Mouse (Mus musculus): ENCODE measurements around the gene 2300002M23Rik. TPM values are rescaled to one million over a fixed set of nuclear protein-coding genes. Genes with fewer than 3 reads are reported as not detected.
A peak's percentile ranks its signal among the peaks of the same experiment; 100 is the strongest.

2300002M23Rik gene
- polyA plus RNA-seq, 1 experiment from 2014 or later: not detected

- 47% methylated on average over 15 of the region's 15 CpGs for WGBS
- Histone ChIP-seq H3K9me3 (replicated peaks; ENCODE audit: control insufficient read depth, low read length) (no peaks in the 10 kb centered on the region), H3K4me1 (ENCODE audit: control insufficient read depth, insufficient read depth, low read length) (no peaks in the 10 kb centered on the region), H3K27ac (replicated peaks; ENCODE audit: low read depth, low read length) (no peak overlapping the region), H3K36me3 (replicated peaks; ENCODE audit: control insufficient read depth, insufficient read depth, low read depth, low read length) (no peaks in the 10 kb centered on the region), H3K27me3 (ENCODE audit: control insufficient read depth, insufficient read depth, low read length) (no peaks in the 10 kb centered on the region), H3K4me3 (ENCODE audit: low read depth, low read length) (no peak overlapping the region), H3K9ac (replicated peaks; ENCODE audit: low read length) (no peak overlapping the region; the same call in 1 of the 2 replicates), H3K4me2 (ENCODE audit: low read depth, low read length) (no peak overlapping the region)
- DNase-seq (ENCODE audit: low spot score) (no peak), ATAC-seq (replicated peaks; ENCODE audit: insufficient number of reproducible peaks, low FRiP score, low TSS enrichment, low read depth) (no peak)
Measured at GRCm38 (mm10) chr17:35549437-35550142, 17.7 kb upstream of the 2300002M23Rik start.

- Histone ChIP-seq H3K4me3 (ENCODE audit: low read depth, low read length) (no peak overlapping the region), H3K4me1 (ENCODE audit: control insufficient read depth, insufficient read depth, low read length) (no peaks in the 10 kb centered on the region), H3K27ac (replicated peaks; ENCODE audit: low read depth, low read length) (no peak overlapping the region), H3K27me3 (ENCODE audit: control insufficient read depth, insufficient read depth, low read length) (no peaks in the 10 kb centered on the region), H3K36me3 (replicated peaks; ENCODE audit: control insufficient read depth, insufficient read depth, low read depth, low read length) (no peaks in the 10 kb centered on the region), H3K4me2 (ENCODE audit: low read depth, low read length) (no peak overlapping the region), H3K9me3 (replicated peaks; ENCODE audit: control insufficient read depth, low read length) (no peaks in the 10 kb centered on the region), H3K9ac (replicated peaks; ENCODE audit: low read length) (no peak overlapping the region)
- ATAC-seq (replicated peaks; ENCODE audit: insufficient number of reproducible peaks, low FRiP score, low TSS enrichment, low read depth): no peak
- DNase-seq (ENCODE audit: low spot score): no peak
- WGBS: 93% methylated on average over 4 of the region's 4 CpGs
Measured at GRCm38 (mm10) chr17:35550143-35550494, 17.1 kb upstream of the 2300002M23Rik start.

- Histone ChIP-seq H3K4me1 (ENCODE audit: control insufficient read depth, insufficient read depth, low read length) (no peaks in the 10 kb centered on the region), H3K9me3 (replicated peaks; ENCODE audit: control insufficient read depth, low read length) (no peaks in the 10 kb centered on the region), H3K36me3 (replicated peaks; ENCODE audit: control insufficient read depth, insufficient read depth, low read depth, low read length) (no peaks in the 10 kb centered on the region), H3K27me3 (ENCODE audit: control insufficient read depth, insufficient read depth, low read length) (no peaks in the 10 kb centered on the region), H3K4me3 (ENCODE audit: low read depth, low read length) (no peak overlapping the region), H3K27ac (replicated peaks; ENCODE audit: low read depth, low read length) (no peak overlapping the region), H3K9ac (replicated peaks; ENCODE audit: low read length) (no peak overlapping the region), H3K4me2 (ENCODE audit: low read depth, low read length) (no peak overlapping the region)
- DNase-seq (ENCODE audit: low spot score): no peak
- 44% methylated on average over 8 of the region's 8 CpGs for whole genome bisulfite sequencing
- no peak for ATAC-seq (replicated peaks; ENCODE audit: insufficient number of reproducible peaks, low FRiP score, low TSS enrichment, low read depth)
Measured at GRCm38 (mm10) chr17:35550871-35551270, 16.4 kb upstream of the 2300002M23Rik start.

GRCm38 (mm10) chr17:35551881-35552414 lies 15.3 kb upstream of the 2300002M23Rik start, which contains the start of gene Cdsn:
Gene Cdsn (plus strand): TSS chr17:35552128.
- Histone ChIP-seq H3K36me3 (replicated peaks; ENCODE audit: control insufficient read depth, insufficient read depth, low read depth, low read length) (no peaks in the 10 kb centered on the region), H3K27me3 (ENCODE audit: control insufficient read depth, insufficient read depth, low read length) (no peaks in the 10 kb centered on the region), H3K9me3 (replicated peaks; ENCODE audit: control insufficient read depth, low read length) (no peaks in the 10 kb centered on the region), H3K4me1 (ENCODE audit: control insufficient read depth, insufficient read depth, low read length) (no peaks in the 10 kb centered on the region), H3K4me2 (ENCODE audit: low read depth, low read length) (no peak within 1 kb of the TSS), H3K4me3 (ENCODE audit: low read depth, low read length) (no peak within 1 kb of the TSS), H3K27ac (replicated peaks; ENCODE audit: low read depth, low read length) (no peak within 1 kb of the TSS), H3K9ac (replicated peaks; ENCODE audit: low read length) (no peak within 1 kb of the TSS)
- DNase-seq (ENCODE audit: low spot score) (no peak), ATAC-seq (replicated peaks; ENCODE audit: insufficient number of reproducible peaks, low FRiP score, low TSS enrichment, low read depth) (no peak)
- WGBS: 73% methylated on average over 10 of the region's 10 CpGs

- no peak overlapping the region for H3K27ac ChIP-seq (replicated peaks; ENCODE audit: low read depth, low read length)
- H3K27me3 ChIP-seq (ENCODE audit: control insufficient read depth, insufficient read depth, low read length): no peaks in the 10 kb centered on the region
- 81% methylated on average over 5 of the region's 5 CpGs for WGBS
- no peak for DNase-seq (ENCODE audit: low spot score)
- H3K4me2 ChIP-seq (ENCODE audit: low read depth, low read length): no peak overlapping the region
- no peak overlapping the region for H3K9ac ChIP-seq (replicated peaks; ENCODE audit: low read length)
- no peaks in the 10 kb centered on the region for H3K36me3 ChIP-seq (replicated peaks; ENCODE audit: control insufficient read depth, insufficient read depth, low read depth, low read length)
- H3K4me1 ChIP-seq (ENCODE audit: control insufficient read depth, insufficient read depth, low read length): no peaks in the 10 kb centered on the region
- H3K4me3 ChIP-seq (ENCODE audit: low read depth, low read length): no peak overlapping the region
- H3K9me3 ChIP-seq (replicated peaks; ENCODE audit: control insufficient read depth, low read length): no peaks in the 10 kb centered on the region
- ATAC-seq (replicated peaks; ENCODE audit: insufficient number of reproducible peaks, low FRiP score, low TSS enrichment, low read depth): no peak
Measured at GRCm38 (mm10) chr17:35554321-35554720, 12.9 kb upstream of the 2300002M23Rik start.

- Histone ChIP-seq H3K4me3 (ENCODE audit: low read depth, low read length) (no peak overlapping the region), H3K4me1 (ENCODE audit: control insufficient read depth, insufficient read depth, low read length) (no peaks in the 10 kb centered on the region), H3K36me3 (replicated peaks; ENCODE audit: control insufficient read depth, insufficient read depth, low read depth, low read length) (no peaks in the 10 kb centered on the region), H3K27me3 (ENCODE audit: control insufficient read depth, insufficient read depth, low read length) (no peaks in the 10 kb centered on the region), H3K9ac (replicated peaks; ENCODE audit: low read length) (no peak overlapping the region), H3K9me3 (replicated peaks; ENCODE audit: control insufficient read depth, low read length) (no peaks in the 10 kb centered on the region), H3K4me2 (ENCODE audit: low read depth, low read length) (no peak overlapping the region), H3K27ac (replicated peaks; ENCODE audit: low read depth, low read length) (no peak overlapping the region)
- no peak for DNase-seq (ENCODE audit: low spot score)
- no peak for ATAC-seq (replicated peaks; ENCODE audit: insufficient number of reproducible peaks, low FRiP score, low TSS enrichment, low read depth)
- WGBS: 93% methylated on average over 18 of the region's 18 CpGs
Measured at GRCm38 (mm10) chr17:35554761-35555397, 12.4 kb upstream of the 2300002M23Rik start.

- ATAC-seq (replicated peaks; ENCODE audit: insufficient number of reproducible peaks, low FRiP score, low TSS enrichment, low read depth) (no peak), DNase-seq (ENCODE audit: low spot score) (no peak)
- 84% methylated on average over 13 of the region's 13 CpGs for WGBS
- Histone ChIP-seq H3K27ac (replicated peaks; ENCODE audit: low read depth, low read length) (no peak overlapping the region), H3K27me3 (ENCODE audit: control insufficient read depth, insufficient read depth, low read length) (no peaks in the 10 kb centered on the region), H3K4me1 (ENCODE audit: control insufficient read depth, insufficient read depth, low read length) (no peaks in the 10 kb centered on the region), H3K4me2 (ENCODE audit: low read depth, low read length) (no peak overlapping the region), H3K9me3 (replicated peaks; ENCODE audit: control insufficient read depth, low read length) (no peaks in the 10 kb centered on the region), H3K36me3 (replicated peaks; ENCODE audit: control insufficient read depth, insufficient read depth, low read depth, low read length) (no peaks in the 10 kb centered on the region), H3K9ac (replicated peaks; ENCODE audit: low read length) (no peak overlapping the region), H3K4me3 (ENCODE audit: low read depth, low read length) (no peak overlapping the region)
Measured at GRCm38 (mm10) chr17:35556186-35556765, 11.0 kb upstream of the 2300002M23Rik start.

GRCm38 (mm10) chr17:35556812-35557211 lies 10.4 kb upstream of the 2300002M23Rik start:
- H3K9me3 ChIP-seq (replicated peaks; ENCODE audit: control insufficient read depth, low read length): no peaks in the 10 kb centered on the region
- H3K4me2 ChIP-seq (ENCODE audit: low read depth, low read length): no peak overlapping the region
- H3K36me3 ChIP-seq (replicated peaks; ENCODE audit: control insufficient read depth, insufficient read depth, low read depth, low read length): no peaks in the 10 kb centered on the region
- peak; percentile 69 for DNase-seq (ENCODE audit: low spot score)
- no peak for ATAC-seq (replicated peaks; ENCODE audit: insufficient number of reproducible peaks, low FRiP score, low TSS enrichment, low read depth)
- H3K4me3 ChIP-seq (ENCODE audit: low read depth, low read length): no peak overlapping the region
- WGBS: 39% methylated on average over 5 of the region's 5 CpGs
- no peaks in the 10 kb centered on the region for H3K4me1 ChIP-seq (ENCODE audit: control insufficient read depth, insufficient read depth, low read length)
- H3K27me3 ChIP-seq (ENCODE audit: control insufficient read depth, insufficient read depth, low read length): no peaks in the 10 kb centered on the region
- no peak overlapping the region for H3K27ac ChIP-seq (replicated peaks; ENCODE audit: low read depth, low read length)
- no peak overlapping the region for H3K9ac ChIP-seq (replicated peaks; ENCODE audit: low read length)

Data from embryonic facial prominence, embryonic 11.5 days (tissue).